Mouse (Mus musculus) CH12.LX (cell line): ENCODE results near the gene Commd7. TPM values are rescaled to one million over a fixed set of nuclear protein-coding genes. Genes with fewer than 3 reads are reported as not detected.

Source experiments
- DNase-seq: peaks from one replicate; pipeline ENCODE4 v3.0.0-alpha.2; 2013; ENCODE audit errors: extremely low read depth
- H3K27ac ChIP-seq: 2 replicates; pipeline ENCODE4 v1.5.1; 2012; ENCODE audit warnings: low read depth, mild to moderate bottlenecking, control low read depth, moderate library complexity; ENCODE audit not compliant: insufficient read depth
- H3K27me3 ChIP-seq: replicated peaks from 2 replicates; pipeline ENCODE3; 2012; ENCODE audit warnings: inconsistent platforms
- H3K36me3 ChIP-seq, 2 experiments: replicated peaks in 1 of 2; 2 replicates each; pipeline versions ENCODE3 to v1.6.1; 2012; ENCODE audit warnings: inconsistent platforms in 1 of 2, low read length in 1 of 2, mild to moderate bottlenecking in 1 of 2, mixed read lengths in 1 of 2, moderate library complexity in 1 of 2; ENCODE audit not compliant: control insufficient read depth in 1 of 2, insufficient read depth in 1 of 2
- H3K4me1 ChIP-seq, 2 experiments: 2 replicates each; pipeline ENCODE4 v1.6.1; 2012; ENCODE audit warnings: inconsistent platforms in 1 of 2, moderate library complexity in 1 of 2; ENCODE audit not compliant: insufficient read depth in 2 of 2, control insufficient read depth in 1 of 2
- H3K4me2 ChIP-seq: 2 replicates; pipeline ENCODE4 v1.6.1; 2012; ENCODE audit warnings: low read depth, mild to moderate bottlenecking, control low read depth; ENCODE audit not compliant: poor library complexity, insufficient read depth, severe bottlenecking
- H3K4me3 ChIP-seq, 3 experiments: fragments of 150-350 bp in 1 of 3; sonication (generic) in 1 of 3; replicated peaks in 1 of 3; 2 replicates each; pipeline versions ENCODE3 to v1.5.1; 2011 to 2012; ENCODE audit warnings: low read depth in 2 of 3, low read length in 2 of 3, mild to moderate bottlenecking in 2 of 3, moderate library complexity in 2 of 3, control low read depth in 1 of 3, improper control_type of control experiment in 1 of 3, inconsistent platforms in 1 of 3, mixed read lengths in 1 of 3; ENCODE audit not compliant: poor library complexity in 1 of 3
- H3K79me2 ChIP-seq: replicated peaks from 2 replicates; pipeline ENCODE4 v1.6.1; 2012; ENCODE audit warnings: mild to moderate bottlenecking, moderate library complexity; ENCODE audit not compliant: control insufficient read depth, poor library complexity, insufficient read depth, severe bottlenecking; ENCODE audit errors: extremely low read depth
- H3K9ac ChIP-seq: 2 replicates; pipeline ENCODE4 v1.6.1; 2012; ENCODE audit warnings: low read depth, mild to moderate bottlenecking, control low read depth, moderate library complexity; ENCODE audit not compliant: insufficient read depth
- H3K9me3 ChIP-seq: replicated peaks from 2 replicates; pipeline ENCODE3; 2012; ENCODE audit warnings: low read length, inconsistent platforms, mixed read lengths
- BHLHE40 ChIP-seq: IDR thresholded peaks from 2 replicates; pipeline ENCODE4 v1.6.1; 2011; ENCODE audit warnings: mild to moderate bottlenecking, low read depth, low read length, improper control_type of control experiment
- CHD1 ChIP-seq: IDR thresholded peaks from 2 replicates; pipeline ENCODE4 v1.6.1; 2012; ENCODE audit warnings: low read depth, low read length, improper control_type of control experiment, inconsistent platforms
- E2F4 ChIP-seq: IDR thresholded peaks from 2 replicates; pipeline ENCODE4 v1.6.1; 2011; ENCODE audit warnings: low read depth, low read length, improper control_type of control experiment; ENCODE audit not compliant: insufficient replicate concordance
- ELF1 ChIP-seq: IDR thresholded peaks from 2 replicates; pipeline ENCODE4 v1.6.1; 2014; ENCODE audit warnings: low read depth, mild to moderate bottlenecking, inconsistent platforms, low read length, improper control_type of control experiment
- EP300 ChIP-seq: IDR thresholded peaks from 2 replicates; pipeline ENCODE4 v1.6.1; 2011; ENCODE audit warnings: low read length, improper control_type of control experiment
- ETS1 ChIP-seq: conservative IDR thresholded peaks from 2 replicates; pipeline ENCODE4 v1.6.1; 2012; ENCODE audit warnings: low read depth, mild to moderate bottlenecking, inconsistent platforms, low read length, improper control_type of control experiment, moderate library complexity
- JUN ChIP-seq: IDR thresholded peaks from 2 replicates; pipeline ENCODE4 v1.6.1; 2011; ENCODE audit warnings: low read depth, mild to moderate bottlenecking, low read length, improper control_type of control experiment, moderate library complexity; ENCODE audit not compliant: insufficient read depth
- JUND ChIP-seq: conservative IDR thresholded peaks from 2 replicates; pipeline ENCODE4 v1.6.1; 2011; ENCODE audit warnings: low read depth, low read length, improper control_type of control experiment
- KAT2A ChIP-seq: IDR thresholded peaks from 2 replicates; pipeline ENCODE4 v1.6.1; 2012; ENCODE audit warnings: low read length, improper control_type of control experiment, inconsistent platforms; ENCODE audit not compliant: insufficient replicate concordance
- MAFK ChIP-seq: IDR thresholded peaks from 2 replicates; pipeline ENCODE4 v1.6.1; 2011; ENCODE audit warnings: low read length, improper control_type of control experiment; ENCODE audit not compliant: insufficient replicate concordance
- MAX ChIP-seq: IDR thresholded peaks from 2 replicates; pipeline ENCODE4 v1.6.1; 2011; ENCODE audit warnings: low read length, improper control_type of control experiment
- MAZ ChIP-seq: IDR thresholded peaks from 2 replicates; pipeline ENCODE4 v1.6.1; 2012; ENCODE audit warnings: low read depth, mild to moderate bottlenecking, inconsistent platforms, low read length, improper control_type of control experiment, moderate library complexity
- MYC ChIP-seq: IDR thresholded peaks from 2 replicates; pipeline ENCODE4 v1.6.1; 2011; ENCODE audit warnings: low read depth, mild to moderate bottlenecking, improper control_type of control experiment, low read length
- NRF1 ChIP-seq: IDR thresholded peaks from 2 replicates; pipeline ENCODE4 v1.6.1; 2014; ENCODE audit warnings: low read depth, mild to moderate bottlenecking, inconsistent platforms, low read length, improper control_type of control experiment, moderate library complexity
- PAX5 ChIP-seq: IDR thresholded peaks from 2 replicates; pipeline ENCODE4 v1.6.1; 2012; ENCODE audit warnings: low read length, inconsistent platforms, mixed read lengths
- POLR2AphosphoS2 ChIP-seq: IDR thresholded peaks from 2 replicates; pipeline ENCODE4 v1.6.1; 2011; ENCODE audit warnings: low read depth, low read length, improper control_type of control experiment
- RAD21 ChIP-seq: IDR thresholded peaks from 2 replicates; pipeline ENCODE4 v1.6.1; 2011; ENCODE audit warnings: low read depth, mild to moderate bottlenecking, low read length, improper control_type of control experiment, moderate library complexity
- TBP ChIP-seq: conservative IDR thresholded peaks from 2 replicates; pipeline ENCODE4 v1.6.1; 2011; ENCODE audit warnings: low read depth, low read length, improper control_type of control experiment
- TCF12 ChIP-seq: IDR thresholded peaks from 2 replicates; pipeline ENCODE4 v1.6.1; 2014; ENCODE audit warnings: low read depth, mild to moderate bottlenecking, inconsistent platforms, low read length, improper control_type of control experiment
- UBTF ChIP-seq: IDR thresholded peaks from 2 replicates; pipeline ENCODE4 v1.6.1; 2012; ENCODE audit warnings: low read depth, mild to moderate bottlenecking, inconsistent platforms, low read length, improper control_type of control experiment, moderate library complexity
- USF1 ChIP-seq: IDR thresholded peaks from 2 replicates; pipeline ENCODE4 v1.6.1; 2014; ENCODE audit warnings: low read depth, mild to moderate bottlenecking, inconsistent platforms, low read length, improper control_type of control experiment
- USF2 ChIP-seq: conservative IDR thresholded peaks from 2 replicates; pipeline ENCODE4 v1.6.1; 2011; ENCODE audit warnings: low read depth, low read length, improper control_type of control experiment
- ZC3H11A ChIP-seq: IDR thresholded peaks from 2 replicates; pipeline ENCODE4 v1.6.1; 2012; ENCODE audit warnings: low read depth, mild to moderate bottlenecking, inconsistent platforms, low read length, improper control_type of control experiment
- ZKSCAN1 ChIP-seq: IDR thresholded peaks from 2 replicates; pipeline ENCODE4 v1.6.1; 2012; ENCODE audit warnings: low read depth, inconsistent platforms, low read length, improper control_type of control experiment, borderline replicate concordance
- ZMIZ1 ChIP-seq: IDR thresholded peaks from 2 replicates; pipeline ENCODE4 v1.6.1; 2012; ENCODE audit warnings: low read depth, mild to moderate bottlenecking, inconsistent platforms, low read length, improper control_type of control experiment
- dilution Hi-C: fragments of 300-500 bp; cut with MboI; formaldehyde crosslinking; loops from 2 replicates; pipeline ENCODE4 v1.14.3; 2020; ENCODE audit warnings: low sequenced_read_pairs; ENCODE audit not compliant: extremely low pct_unique_long_range_greater_than_20kb, extremely low pct_ligation_motif_present
- in situ Hi-C: fragments of 300-500 bp; cut with MboI; formaldehyde crosslinking; loops from 3 replicates; pipeline ENCODE4 v1.14.3; 2019; ENCODE audit warnings: low sequenced_read_pairs, low pct_ligation_motif_present, low pct_unique_long_range_greater_than_20kb, mixed read lengths
- polyA plus RNA-seq: library from polyadenylated mRNA; unstranded; fragments of >175 nt; gene quantifications from 2 replicates; pipeline ENCODE4 v1.2.1, GENCODE M21; 2012; ENCODE audit warnings: low read depth; ENCODE audit not compliant: insufficient read length
- total RNA-seq, 2 experiments: library from RNA; depleted of rRNA; stranded (reverse); fragments of 300-350 nt in 1 of 2; fragments of >200 nt in 1 of 2; gene quantifications; 2 replicates each; pipeline ENCODE4 v1.2.3; 2012 to 2014

The Commd7 gene
- total and polyA plus RNA-seq, 3 experiments = 18.9 to 34.7 (median 28.4) TPM

GRCm38 (mm10) chr2:153577122-153577521 lies 55.5 kb downstream of the Commd7 start:
- Histone ChIP-seq H3K36me3 (no peaks in the 10 kb centered on the region), H3K4me3 (no peak overlapping the region), H3K79me2 (no peaks in the 10 kb centered on the region), H3K27ac (no peak overlapping the region), H3K27me3 (no peaks in the 10 kb centered on the region), H3K4me2 (no peak overlapping the region), H3K9ac (no peak overlapping the region), H3K9me3 (no peaks in the 10 kb centered on the region), H3K4me1 (peaks cover 6 to 11% of the 10 kb centered on the region in 2 experiments)
- in situ Hi-C loops = loop anchor here (5.0 to 25.0 kb wide), 3 partner anchors 65 to 665 kb away; partner anchors contain the start of gene Mylk2
- TF ChIP-seq ZKSCAN1 (no peak), MYC (no peak), EP300 (no peak), NRF1 (no peak), USF1 (no peak), TBP (no peak), MAZ (no peak), RAD21 (no peak), ZC3H11A (no peak), JUND (no peak), CHD1 (no peak), POLR2AphosphoS2 (no peak), ELF1 (no peak), UBTF (no peak)
- no peak for DNase-seq
- dilution Hi-C loops = no loop called here

- in situ Hi-C loops (loop anchor here (5.0 to 25.0 kb wide), 3 partner anchors 64 to 664 kb away; partner anchors contain the start of gene Mylk2), dilution Hi-C loops (no loop called here)
- no peaks in the 10 kb centered on the region for H3K9me3 ChIP-seq
- no peaks in the 10 kb centered on the region for H3K27me3 ChIP-seq
- no peak overlapping the region for H3K9ac ChIP-seq
- no peaks in the 10 kb centered on the region for H3K79me2 ChIP-seq
- TF ChIP-seq MYC (no peak), KAT2A (no peak), JUN (no peak), BHLHE40 (no peak), MAZ (no peak), E2F4 (no peak), ZMIZ1 (no peak), PAX5 (no peak), ETS1 (no peak), UBTF (no peak), ELF1 (no peak), MAX (no peak), TCF12 (no peak), CHD1 (no peak), MAFK (no peak), TBP (no peak), USF2 (no peak)
- DNase-seq = no peak
- peaks cover 6 to 11% of the 10 kb centered on the region in 2 experiments for H3K4me1 ChIP-seq
- H3K36me3 ChIP-seq = no peaks in the 10 kb centered on the region
- no peak overlapping the region for H3K4me2 ChIP-seq
- H3K27ac ChIP-seq = no peak overlapping the region
- H3K4me3 ChIP-seq = no peak overlapping the region
Observed at GRCm38 (mm10) chr2:153576150-153576549, 56.4 kb downstream of the Commd7 start.
